Mouse (Mus musculus): ENCODE measurements around the gene Tmem91. TPM values are rescaled to one million over a fixed set of nuclear protein-coding genes. Genes with fewer than 3 reads are reported as not detected.

Tmem91 gene
- polyA plus RNA-seq, 2 experiments = 0.22 to 0.51 TPM

DNA sequence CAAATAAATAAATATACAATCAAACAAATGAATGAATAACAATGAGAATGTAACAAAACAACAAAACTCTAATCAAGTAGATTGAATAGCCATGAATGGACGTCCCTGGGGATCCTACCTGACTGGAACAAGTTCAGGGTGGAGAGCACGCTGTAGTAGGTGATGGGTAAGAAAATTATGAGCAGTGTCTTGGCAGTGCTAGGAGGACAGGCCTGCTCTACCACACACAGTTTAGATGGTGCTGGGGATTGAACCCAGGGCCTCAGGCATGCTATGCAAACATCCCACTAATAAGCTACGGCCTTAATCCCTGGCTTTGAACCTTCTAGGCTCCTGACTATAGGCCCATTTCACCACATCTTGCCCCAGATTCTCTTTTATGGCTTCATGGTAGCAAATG, 42.5 kb upstream of the Tmem91 start:
- H3K9me3 ChIP-seq (ENCODE audit: control insufficient read depth, low read length) = no peaks in the 10 kb centered on the region
- H3K4me3 ChIP-seq (ENCODE audit: insufficient read depth in 1 of 2, low read depth in 2 of 2, low read length in 2 of 2) = peak overlapping the region in 1 of 2 experiments; percentile 76; a peak in 2 of 4 replicates
- DNase-seq (ENCODE audit: low read depth in 3 of 3, low spot score in 3 of 3) (no peak), ATAC-seq (ENCODE audit: insufficient read depth) (no peak)
- H3K4me2 ChIP-seq (ENCODE audit: low read depth) = peak overlapping the region; percentile 86
- TF ChIP-seq EP300 (IDR thresholded peaks at IDR 0.05; ENCODE audit: low read depth) (no peak), CTCF (IDR thresholded peaks at IDR 0.05; ENCODE audit: low read depth) (no peak)
- H3K27ac ChIP-seq = no peak overlapping the region
- H3K4me1 ChIP-seq (replicated peaks; ENCODE audit: control insufficient read depth in 2 of 2, insufficient read depth in 2 of 2, low read length in 1 of 2) = peaks cover 11 to 18% of the 10 kb centered on the region in 2 experiments
- H3K27me3 ChIP-seq (ENCODE audit: control insufficient read depth, insufficient read depth, low read length) = no peaks in the 10 kb centered on the region
- peak overlapping the region; percentile 76; the same call in 1 of the 2 replicates for H3K9ac ChIP-seq (replicated peaks)
- peaks cover 55% of the 10 kb centered on the region for H3K36me3 ChIP-seq (replicated peaks; ENCODE audit: control insufficient read depth, insufficient read depth, low read depth)
- 77% methylated on average over 3 of the region's 3 CpGs for WGBS (ENCODE audit: insufficient replicate concordance)

DNA sequence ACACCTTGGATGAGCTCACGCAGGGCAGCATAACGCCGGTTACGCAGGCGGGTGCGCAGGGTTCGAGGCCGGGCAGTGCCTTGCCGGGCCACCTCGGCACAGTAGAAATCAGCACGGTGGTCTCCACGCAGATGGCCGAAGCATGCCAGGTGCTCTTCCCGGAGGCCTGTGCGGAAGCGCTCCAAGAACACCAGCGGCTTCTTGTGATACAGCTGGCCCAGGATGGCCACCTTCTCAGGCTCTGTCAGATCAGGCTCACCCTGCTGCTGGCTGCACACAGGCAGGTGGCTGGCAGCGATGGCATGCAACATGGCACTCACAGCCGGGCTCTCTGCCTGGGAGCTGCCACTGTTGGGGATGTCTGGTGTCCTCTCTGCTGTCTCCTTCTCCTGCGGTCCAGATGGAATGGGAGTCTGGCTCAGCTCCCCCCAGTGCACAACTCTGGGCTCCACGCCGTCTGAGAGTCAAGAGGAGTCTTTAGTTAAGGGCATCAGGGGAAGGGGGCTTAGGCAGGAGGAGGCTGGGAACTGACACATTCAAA, 40.8 kb upstream of the Tmem91 start:
- 88% methylated on average over 22 of the region's 22 CpGs for WGBS (ENCODE audit: insufficient replicate concordance)
- H3K36me3 ChIP-seq (replicated peaks; ENCODE audit: control insufficient read depth, insufficient read depth, low read depth) = peaks cover 43% of the 10 kb centered on the region
- H3K9me3 ChIP-seq (ENCODE audit: control insufficient read depth, low read length) = no peaks in the 10 kb centered on the region
- no peaks in the 10 kb centered on the region for H3K27me3 ChIP-seq (ENCODE audit: control insufficient read depth, insufficient read depth, low read length)
- ATAC-seq (ENCODE audit: insufficient read depth) = no peak
- no peak overlapping the region for H3K9ac ChIP-seq (replicated peaks)
- H3K27ac ChIP-seq = no peak overlapping the region
- no peak overlapping the region for H3K4me2 ChIP-seq (ENCODE audit: low read depth)
- no peak for TF ChIP-seq CTCF (IDR thresholded peaks at IDR 0.05; ENCODE audit: low read depth)
- TF ChIP-seq EP300 (IDR thresholded peaks at IDR 0.05; ENCODE audit: low read depth) = no peak
- no peak overlapping the region for H3K4me3 ChIP-seq (ENCODE audit: insufficient read depth in 1 of 2, low read depth in 2 of 2, low read length in 2 of 2)
- peaks cover 11 to 20% of the 10 kb centered on the region in 2 experiments for H3K4me1 ChIP-seq (replicated peaks; ENCODE audit: control insufficient read depth in 2 of 2, insufficient read depth in 2 of 2, low read length in 1 of 2)
- no peak for DNase-seq (ENCODE audit: low read depth in 3 of 3, low spot score in 3 of 3)

DNA sequence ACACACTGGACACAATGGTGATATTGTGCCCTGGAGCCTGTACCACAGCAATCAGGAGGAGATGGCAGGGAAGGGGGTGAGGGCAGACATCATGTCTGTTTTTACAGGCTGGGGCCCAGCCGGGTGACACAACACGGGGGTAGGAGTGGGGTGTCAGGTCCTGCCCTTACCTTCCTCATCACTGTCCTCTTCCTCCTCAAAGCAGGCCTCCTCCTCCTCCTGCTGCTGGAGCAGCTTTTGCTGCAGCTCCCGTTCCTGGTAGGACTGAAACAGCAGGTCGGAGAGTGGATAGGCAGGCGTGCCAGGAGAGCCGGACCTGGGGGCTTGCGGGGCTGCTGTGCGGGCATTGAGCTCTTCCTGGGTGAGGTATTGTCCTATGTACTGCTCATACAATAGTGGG, 39.6 kb upstream of the Tmem91 start:
- Histone ChIP-seq H3K9me3 (ENCODE audit: control insufficient read depth, low read length) (no peaks in the 10 kb centered on the region), H3K27ac (no peak overlapping the region), H3K4me1 (replicated peaks; ENCODE audit: control insufficient read depth in 2 of 2, insufficient read depth in 2 of 2, low read length in 1 of 2) (peaks cover 11 to 19% of the 10 kb centered on the region in 2 experiments), H3K9ac (replicated peaks) (no peak overlapping the region), H3K4me3 (ENCODE audit: insufficient read depth in 1 of 2, low read depth in 2 of 2, low read length in 2 of 2) (no peak overlapping the region), H3K27me3 (ENCODE audit: control insufficient read depth, insufficient read depth, low read length) (no peaks in the 10 kb centered on the region), H3K36me3 (replicated peaks; ENCODE audit: control insufficient read depth, insufficient read depth, low read depth) (peaks cover 38% of the 10 kb centered on the region), H3K4me2 (ENCODE audit: low read depth) (no peak overlapping the region)
- ATAC-seq (ENCODE audit: insufficient read depth) (no peak), DNase-seq (ENCODE audit: low read depth in 3 of 3, low spot score in 3 of 3) (no peak)
- 83% methylated on average over 8 of the region's 8 CpGs for WGBS (ENCODE audit: insufficient replicate concordance)
- TF ChIP-seq EP300 (IDR thresholded peaks at IDR 0.05; ENCODE audit: low read depth) (no peak), CTCF (IDR thresholded peaks at IDR 0.05; ENCODE audit: low read depth) (no peak)

DNA sequence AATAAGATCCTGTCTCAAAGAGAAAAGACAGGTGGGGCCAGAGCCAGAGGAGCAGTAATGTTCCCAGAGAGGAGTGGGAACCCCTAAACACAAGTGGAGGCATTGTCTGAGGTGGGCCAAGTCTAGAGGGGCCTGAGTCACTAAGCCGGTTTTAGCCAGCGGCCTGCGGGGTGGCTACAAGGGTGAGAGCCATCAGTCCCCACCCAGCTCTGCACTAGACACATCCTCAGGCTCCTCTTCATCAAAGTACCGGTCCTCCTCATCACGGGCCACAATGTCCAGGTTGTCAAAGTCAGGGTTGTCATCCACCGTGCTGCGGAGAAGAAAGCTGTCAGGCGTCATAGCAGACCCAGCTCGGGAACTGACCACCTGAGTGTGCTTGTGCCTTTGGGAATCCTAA, 37.8 kb upstream of the Tmem91 start:
- WGBS (ENCODE audit: insufficient replicate concordance) = 78% methylated on average over 9 of the region's 9 CpGs
- Histone ChIP-seq H3K4me2 (ENCODE audit: low read depth) (no peak overlapping the region), H3K9me3 (ENCODE audit: control insufficient read depth, low read length) (no peaks in the 10 kb centered on the region), H3K4me3 (ENCODE audit: insufficient read depth in 1 of 2, low read depth in 2 of 2, low read length in 2 of 2) (no peak overlapping the region), H3K27ac (no peak overlapping the region), H3K27me3 (ENCODE audit: control insufficient read depth, insufficient read depth, low read length) (no peaks in the 10 kb centered on the region), H3K36me3 (replicated peaks; ENCODE audit: control insufficient read depth, insufficient read depth, low read depth) (peaks cover 38% of the 10 kb centered on the region), H3K9ac (replicated peaks) (no peak overlapping the region), H3K4me1 (replicated peaks; ENCODE audit: control insufficient read depth in 2 of 2, insufficient read depth in 2 of 2, low read length in 1 of 2) (peaks cover 4 to 13% of the 10 kb centered on the region in 2 experiments; a peak in 3 of 4 replicates)
- no peak for DNase-seq (ENCODE audit: low read depth in 3 of 3, low spot score in 3 of 3)
- ATAC-seq (ENCODE audit: insufficient read depth) = no peak
- no peak for TF ChIP-seq CTCF (IDR thresholded peaks at IDR 0.05; ENCODE audit: low read depth)
- no peak for TF ChIP-seq EP300 (IDR thresholded peaks at IDR 0.05; ENCODE audit: low read depth)

DNA sequence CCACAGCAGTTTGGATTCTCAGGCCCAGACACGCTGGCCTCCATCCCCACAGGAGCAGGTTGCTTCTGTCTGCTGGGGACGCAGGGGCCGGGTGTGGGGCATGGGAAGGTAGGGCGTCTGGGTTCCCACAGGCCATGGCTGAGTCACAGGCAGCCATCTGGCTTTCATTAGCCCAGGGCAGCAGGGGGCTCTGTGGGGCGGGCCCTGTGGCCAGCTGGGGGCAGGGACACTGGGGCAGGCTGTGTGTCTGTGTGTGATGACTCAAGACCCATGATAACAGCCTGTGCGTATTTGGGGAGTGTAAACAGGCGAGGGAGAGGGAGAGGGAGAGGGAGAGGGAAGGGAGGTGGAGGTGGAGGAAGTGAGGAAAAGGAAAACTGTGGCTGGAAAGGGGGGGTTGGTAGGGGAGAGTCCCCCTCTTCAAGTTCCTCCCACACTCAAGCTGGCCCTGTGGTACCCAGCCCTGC, 36.8 kb upstream of the Tmem91 start:
- no peak for DNase-seq (ENCODE audit: low read depth in 3 of 3, low spot score in 3 of 3)
- no peaks in the 10 kb centered on the region for H3K9me3 ChIP-seq (ENCODE audit: control insufficient read depth, low read length)
- no peak overlapping the region for H3K9ac ChIP-seq (replicated peaks)
- ATAC-seq (ENCODE audit: insufficient read depth) = peak; percentile 11; the same call in 1 of the 2 replicates
- no peak overlapping the region for H3K4me2 ChIP-seq (ENCODE audit: low read depth)
- 34% methylated on average over 7 of the region's 7 CpGs for WGBS (ENCODE audit: insufficient replicate concordance)
- H3K27me3 ChIP-seq (ENCODE audit: control insufficient read depth, insufficient read depth, low read length) = no peaks in the 10 kb centered on the region
- H3K36me3 ChIP-seq (replicated peaks; ENCODE audit: control insufficient read depth, insufficient read depth, low read depth) = peaks cover 38% of the 10 kb centered on the region
- H3K4me3 ChIP-seq (ENCODE audit: insufficient read depth in 1 of 2, low read depth in 2 of 2, low read length in 2 of 2) = no peak overlapping the region
- no peak overlapping the region for H3K27ac ChIP-seq
- no peak for TF ChIP-seq CTCF (IDR thresholded peaks at IDR 0.05; ENCODE audit: low read depth)
- no peak for TF ChIP-seq EP300 (IDR thresholded peaks at IDR 0.05; ENCODE audit: low read depth)
- peaks cover 0 to 20% of the 10 kb centered on the region in 2 experiments; a peak in 3 of 4 replicates for H3K4me1 ChIP-seq (replicated peaks; ENCODE audit: control insufficient read depth in 2 of 2, insufficient read depth in 2 of 2, low read length in 1 of 2)
